Mouse (Mus musculus): ENCODE results near the gene Scamp3. TPM values are rescaled to one million over a fixed set of nuclear protein-coding genes. Genes with fewer than 3 reads are reported as not detected.

Gene Scamp3
- 190 and 239 TPM in 2 replicates for polyA plus RNA-seq (2012)

DNA sequence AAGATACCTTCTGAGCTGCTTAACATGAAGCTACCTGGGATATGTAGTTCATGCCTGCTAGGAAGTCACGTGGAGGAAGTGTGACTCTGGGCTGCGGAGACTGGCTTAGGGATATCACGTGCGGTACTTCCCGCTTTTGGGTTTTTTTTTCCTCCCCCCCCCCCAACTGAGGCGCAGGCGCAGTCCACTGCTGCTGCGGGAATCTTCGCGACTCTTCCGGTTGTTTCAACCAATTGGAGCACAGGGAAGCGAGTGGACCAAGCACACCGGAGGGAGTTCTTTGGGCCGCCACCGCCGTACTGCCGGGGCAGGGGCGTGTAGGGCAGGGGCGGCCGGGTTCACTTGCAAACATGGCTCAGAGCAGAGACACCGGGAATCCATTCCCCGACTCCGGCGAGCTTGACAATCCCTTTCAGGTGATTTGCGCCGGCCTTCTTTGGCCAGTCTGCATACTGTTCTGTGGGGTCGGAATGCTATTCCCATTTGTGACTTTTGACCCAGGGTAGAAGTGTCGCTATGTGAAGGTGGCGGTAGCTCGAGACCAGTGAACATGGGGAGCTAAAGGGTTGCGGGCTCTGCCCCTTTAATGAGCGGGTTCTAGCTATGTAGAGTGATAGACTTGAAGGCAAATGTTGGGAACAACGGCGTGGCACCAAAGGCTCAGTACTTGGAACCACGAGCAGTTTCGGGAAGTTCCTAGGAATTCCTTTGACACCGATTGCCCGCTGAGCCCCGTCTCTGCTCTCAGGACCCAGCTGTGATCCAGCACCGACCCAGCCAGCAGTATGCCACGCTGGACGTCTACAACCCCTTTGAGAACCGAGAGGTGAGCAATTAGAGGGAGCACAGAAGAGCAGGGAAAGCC, at the start of gene Scamp3:
Gene Scamp3 (plus strand): TSS at position 232 of the 865 bp plus-strand sequence.
- no peak for TF ChIP-seq GATA1 (IDR thresholded peaks at IDR 0.05; ENCODE audit: low read length)

- no peak for TF ChIP-seq GATA1 (IDR thresholded peaks at IDR 0.05; ENCODE audit: low read length)
Observed at GRCm38 (mm10) chr3:89129908-89130307, 47.4 kb upstream of the Scamp3 start.

DNA sequence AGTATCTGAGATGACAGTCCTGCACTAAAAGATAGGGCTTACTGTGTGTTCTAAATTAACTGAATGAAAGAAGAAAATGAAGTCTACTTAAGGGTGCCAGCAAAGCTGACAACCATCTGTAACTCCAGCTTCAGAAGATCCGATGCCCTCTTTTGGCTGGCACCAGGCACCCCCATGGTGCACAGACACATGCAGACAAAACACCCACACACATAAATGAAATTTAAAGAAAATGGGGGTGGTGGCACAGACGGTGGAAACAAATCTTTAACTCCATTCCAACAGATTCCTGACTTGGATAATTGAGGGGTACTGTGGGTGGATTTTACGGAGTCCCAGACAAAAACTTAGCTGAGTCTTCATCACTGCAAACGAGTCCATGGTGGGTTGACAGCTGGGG, 45.5 kb upstream of the Scamp3 start:
- no peak for TF ChIP-seq GATA1 (IDR thresholded peaks at IDR 0.05; ENCODE audit: low read length)

GRCm38 (mm10) chr3:89132285-89133062, 44.8 kb upstream of the Scamp3 start:
- TF ChIP-seq GATA1 (IDR thresholded peaks at IDR 0.05; ENCODE audit: low read length): peak; percentile 53

GRCm38 (mm10) chr3:89133063-89133450, 44.2 kb upstream of the Scamp3 start:
- TF ChIP-seq GATA1 (IDR thresholded peaks at IDR 0.05; ENCODE audit: low read length): no peak

GRCm38 (mm10) chr3:89133752-89134151, 43.5 kb upstream of the Scamp3 start:
- TF ChIP-seq GATA1 (IDR thresholded peaks at IDR 0.05; ENCODE audit: low read length): no peak

DNA sequence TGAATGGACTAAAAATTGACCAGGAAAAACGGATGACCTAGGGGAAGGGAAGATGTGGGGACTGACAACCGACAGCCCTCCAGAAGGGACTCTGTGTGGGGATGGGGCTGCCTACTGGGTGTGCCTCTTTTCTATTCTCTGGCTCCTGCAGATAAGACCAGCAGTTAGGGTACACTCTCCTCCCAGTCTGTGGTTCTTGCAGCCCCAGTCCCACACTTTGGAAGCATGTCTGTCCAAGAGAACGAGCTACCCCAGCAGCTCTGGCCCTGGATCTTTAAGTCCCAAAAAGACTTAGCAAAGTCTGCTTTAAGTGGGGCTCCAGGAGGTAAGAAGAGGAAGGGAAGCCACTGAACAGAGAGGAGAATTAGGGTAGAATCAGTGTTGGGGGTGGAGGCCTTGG, 41.3 kb upstream of the Scamp3 start, which contains the start of gene Pklr:
Gene Pklr (plus strand): TSS at position 185 of the 400 bp plus-strand sequence.
- no peak for TF ChIP-seq GATA1 (IDR thresholded peaks at IDR 0.05; ENCODE audit: low read length)

DNA sequence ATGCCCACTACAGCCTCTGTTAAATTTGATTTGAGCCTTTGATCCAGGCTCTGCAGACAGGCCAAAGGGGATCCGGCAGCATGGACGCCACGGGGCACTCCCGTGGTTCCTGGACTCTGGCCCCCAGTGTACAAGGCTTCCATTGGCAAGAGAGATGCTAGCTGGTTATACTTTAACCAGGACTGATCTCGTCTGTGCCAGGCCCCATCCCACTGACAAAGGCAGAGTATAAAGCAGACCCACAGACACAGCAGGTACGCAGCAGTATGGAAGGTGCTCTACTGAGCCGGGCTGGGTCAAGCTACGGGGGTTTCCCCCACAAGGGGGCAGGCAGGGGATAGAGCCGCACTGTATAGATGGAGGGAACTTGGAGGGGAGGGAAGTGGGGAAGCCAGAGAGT, 40.9 kb upstream of the Scamp3 start:
- no peak for TF ChIP-seq GATA1 (IDR thresholded peaks at IDR 0.05; ENCODE audit: low read length)

- no peak for TF ChIP-seq GATA1 (IDR thresholded peaks at IDR 0.05; ENCODE audit: low read length)
Observed at GRCm38 (mm10) chr3:89144821-89145220, 32.5 kb upstream of the Scamp3 start.

- no peak for TF ChIP-seq GATA1 (IDR thresholded peaks at IDR 0.05; ENCODE audit: low read length)
Observed at GRCm38 (mm10) chr3:89145566-89145965, 31.7 kb upstream of the Scamp3 start.

DNA sequence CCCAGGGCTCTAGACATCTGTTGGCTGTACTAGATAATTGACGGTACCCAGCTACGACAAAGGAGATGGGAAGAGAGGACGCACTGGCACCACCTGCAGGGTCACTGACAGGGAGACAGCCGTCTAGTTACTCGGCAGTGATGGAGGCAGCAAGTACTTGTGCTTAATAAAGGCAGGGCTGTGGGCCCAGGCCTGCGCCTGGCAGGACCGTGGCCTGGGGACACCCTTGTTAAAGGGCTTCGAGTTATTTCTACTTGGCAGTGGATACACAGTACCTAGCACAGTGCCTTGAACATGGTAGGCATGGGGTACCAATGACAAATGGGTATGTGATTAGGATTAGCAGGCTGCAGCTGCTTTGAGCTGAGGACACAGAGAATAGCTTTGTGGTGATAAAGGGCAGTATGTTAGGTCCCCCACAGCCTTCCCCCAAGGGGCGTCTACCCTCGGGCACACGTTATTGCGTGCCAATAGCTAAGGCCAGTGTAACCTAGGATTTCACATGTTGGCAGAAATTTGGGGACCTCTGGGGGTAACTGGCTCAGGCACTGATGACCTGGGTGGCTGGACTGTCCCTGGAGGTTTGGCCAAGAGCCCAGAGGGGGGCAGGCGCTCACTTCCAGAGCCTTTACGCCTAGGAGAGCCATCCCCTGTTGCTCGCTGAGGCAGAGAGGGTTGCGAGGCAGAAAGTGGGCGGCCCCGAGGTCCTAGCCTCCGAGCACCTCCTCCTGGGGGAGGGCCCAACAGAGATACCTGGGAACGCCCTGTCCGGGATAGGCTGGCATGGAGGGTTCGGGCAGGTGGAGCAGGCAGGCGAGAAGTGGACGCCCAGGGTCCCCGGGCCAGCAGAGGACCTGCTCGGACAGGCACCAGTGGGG, 29.9 kb upstream of the Scamp3 start:
- no peak for TF ChIP-seq GATA1 (IDR thresholded peaks at IDR 0.05; ENCODE audit: low read length)

DNA sequence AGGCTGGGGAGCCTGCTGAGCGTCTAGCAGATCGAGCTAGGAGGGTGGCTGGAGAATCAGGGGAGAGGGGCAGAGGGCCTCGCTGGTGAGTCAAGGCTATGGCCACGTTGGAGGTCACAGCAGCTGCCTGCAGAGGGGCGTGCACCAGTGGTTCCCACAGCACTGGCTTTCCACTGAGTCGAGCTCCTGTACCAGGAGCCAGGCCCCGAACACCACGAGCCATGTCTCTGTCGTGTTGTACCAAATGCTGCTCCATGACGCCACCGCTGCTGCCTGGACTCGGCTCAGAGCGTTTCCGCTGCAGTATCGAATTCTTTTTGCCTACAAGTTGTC, 29.3 kb upstream of the Scamp3 start:
- no peak for TF ChIP-seq GATA1 (IDR thresholded peaks at IDR 0.05; ENCODE audit: low read length)

GRCm38 (mm10) chr3:89148567-89148966, 28.7 kb upstream of the Scamp3 start:
- no peak for TF ChIP-seq GATA1 (IDR thresholded peaks at IDR 0.05; ENCODE audit: low read length)

GRCm38 (mm10) chr3:89152084-89152835, 25.0 kb upstream of the Scamp3 start:
- no peak for TF ChIP-seq GATA1 (IDR thresholded peaks at IDR 0.05; ENCODE audit: low read length)

- no peak for TF ChIP-seq GATA1 (IDR thresholded peaks at IDR 0.05; ENCODE audit: low read length)
Observed at GRCm38 (mm10) chr3:89156951-89157350, 20.3 kb upstream of the Scamp3 start.
